Mouse (Mus musculus) left cerebral cortex, postnatal 10 days (tissue): ENCODE results near the gene Med29. TPM values are rescaled to one million over a fixed set of nuclear protein-coding genes. Genes with fewer than 3 reads are reported as not detected.
A peak's percentile ranks its signal among the peaks of the same experiment; 100 is the strongest.

Source experiments
- DNase-seq, 2 experiments: peaks; one replicate each; pipeline ENCODE4 v3.0.0; 2021 to 2022; ENCODE audit warnings: low spot score in 2 of 2, mixed read lengths in 1 of 2; ENCODE audit errors: extremely low spot score in 1 of 2
- intact Hi-C: fragments of 180-260 bp; cut with DNase I; formaldehyde crosslinking; loops from one replicate; pipeline ENCODE4 v1.15.1; 2025
- total RNA-seq, 2 experiments: library from RNA; stranded (reverse); gene quantifications; 2 replicates each; pipeline ENCODE4 v1.2.3; 2021

Gene Med29
- total RNA-seq, 2 experiments from 2014 or later: 18.5 to 19.3 TPM

- DNase-seq: peak; percentile 64 to 95
- intact Hi-C loops: loop anchor here (10.0 kb wide), 1 partner anchor 226 kb away; no protein-coding TSS in a partner anchor
Observed at GRCm38 (mm10) chr7:28378769-28379651, 13.5 kb downstream of the Med29 start.

GRCm38 (mm10) chr7:28378066-28378690 is 14.3 kb downstream of the Med29 start:
- no peak for DNase-seq
- intact Hi-C loops: loop anchor here (10.0 kb wide), 1 partner anchor 227 kb away; no protein-coding TSS in a partner anchor

DNA sequence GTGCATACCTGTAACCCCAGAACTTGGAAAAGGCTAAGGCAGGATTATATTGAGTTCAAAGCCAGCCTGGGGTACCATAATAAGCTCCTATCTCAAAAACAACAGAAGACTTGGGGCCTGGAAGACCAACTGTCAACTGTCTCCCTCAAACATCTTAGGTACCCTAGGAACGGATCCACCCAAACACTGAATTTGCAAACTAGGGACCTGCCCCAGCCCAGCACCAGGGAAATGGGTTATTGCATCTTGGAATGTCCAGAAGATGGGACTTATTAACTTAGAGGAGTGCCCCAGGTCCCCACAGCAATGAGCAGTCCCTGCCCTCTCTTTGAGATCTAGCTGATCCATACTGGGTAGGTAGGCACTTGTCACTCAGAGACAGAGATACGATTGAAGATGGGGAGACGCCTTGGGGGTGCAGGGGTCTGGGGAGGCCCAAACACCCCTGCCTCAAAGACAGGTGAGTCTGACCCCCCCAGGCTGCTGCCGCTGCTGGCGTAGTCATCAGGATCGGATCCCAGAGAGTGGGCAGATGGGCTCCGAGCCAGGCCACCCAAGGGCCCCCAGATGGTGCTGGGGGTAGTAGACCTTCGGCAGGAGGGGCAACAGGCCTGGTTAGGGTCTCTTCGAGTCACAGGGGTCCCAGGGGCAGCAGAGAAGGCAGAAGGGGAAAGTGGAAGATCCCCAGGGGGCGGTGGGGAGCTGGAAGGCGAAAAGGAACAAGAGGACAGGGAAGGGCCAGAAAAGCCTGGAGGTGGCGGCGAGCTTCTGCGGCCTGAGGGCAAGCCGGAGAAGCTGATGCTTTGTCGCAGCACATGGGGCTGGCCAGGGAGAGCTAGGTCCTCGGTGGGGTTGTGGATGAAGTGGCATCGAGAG is 15.1 kb downstream of the Med29 start:
- no peak for DNase-seq
- intact Hi-C loops: loop anchor here (10.0 kb wide), 1 partner anchor 227 kb away; no protein-coding TSS in a partner anchor

DNA sequence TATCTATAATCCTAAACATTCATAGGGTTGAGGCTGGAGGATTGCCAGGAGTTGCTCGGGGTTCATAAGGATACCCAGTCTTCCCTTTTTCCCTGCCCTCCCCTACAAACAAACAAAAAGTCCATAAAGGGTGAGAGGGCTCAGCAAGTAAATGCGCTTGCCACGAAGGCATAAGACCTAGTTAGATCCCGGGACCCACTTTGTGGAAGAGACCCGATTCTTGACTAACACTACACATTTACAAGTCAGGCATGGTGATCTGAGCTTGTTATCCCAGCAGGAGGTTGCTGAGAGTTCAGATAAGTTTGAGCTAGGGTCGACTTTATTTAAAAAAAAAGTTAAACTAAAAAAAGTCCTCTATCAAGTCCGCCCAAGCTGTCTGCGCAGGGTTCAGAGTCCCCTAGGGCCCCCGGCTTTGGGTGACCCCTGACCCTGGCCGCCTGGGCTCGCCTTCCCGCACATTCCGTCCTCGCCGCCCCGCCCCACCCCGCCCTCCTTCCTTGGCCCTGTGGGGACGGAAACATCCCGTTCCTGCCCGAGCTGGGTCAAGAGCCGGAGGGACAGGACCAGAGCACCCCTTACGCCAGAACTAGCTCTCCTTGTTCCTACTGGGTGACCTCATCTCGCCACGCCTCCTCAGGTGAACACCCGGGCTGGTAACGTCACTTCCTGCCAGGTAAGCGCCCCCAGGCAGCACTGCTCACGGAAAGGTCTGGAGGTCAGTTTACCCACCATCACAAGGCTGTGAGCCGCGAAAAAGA is 16.3 kb downstream of the Med29 start:
- DNase-seq: peak in 1 of 2 experiments; percentile 87
- intact Hi-C loops: loop anchor here (10.0 kb wide), 1 partner anchor 229 kb away; no protein-coding TSS in a partner anchor

DNA sequence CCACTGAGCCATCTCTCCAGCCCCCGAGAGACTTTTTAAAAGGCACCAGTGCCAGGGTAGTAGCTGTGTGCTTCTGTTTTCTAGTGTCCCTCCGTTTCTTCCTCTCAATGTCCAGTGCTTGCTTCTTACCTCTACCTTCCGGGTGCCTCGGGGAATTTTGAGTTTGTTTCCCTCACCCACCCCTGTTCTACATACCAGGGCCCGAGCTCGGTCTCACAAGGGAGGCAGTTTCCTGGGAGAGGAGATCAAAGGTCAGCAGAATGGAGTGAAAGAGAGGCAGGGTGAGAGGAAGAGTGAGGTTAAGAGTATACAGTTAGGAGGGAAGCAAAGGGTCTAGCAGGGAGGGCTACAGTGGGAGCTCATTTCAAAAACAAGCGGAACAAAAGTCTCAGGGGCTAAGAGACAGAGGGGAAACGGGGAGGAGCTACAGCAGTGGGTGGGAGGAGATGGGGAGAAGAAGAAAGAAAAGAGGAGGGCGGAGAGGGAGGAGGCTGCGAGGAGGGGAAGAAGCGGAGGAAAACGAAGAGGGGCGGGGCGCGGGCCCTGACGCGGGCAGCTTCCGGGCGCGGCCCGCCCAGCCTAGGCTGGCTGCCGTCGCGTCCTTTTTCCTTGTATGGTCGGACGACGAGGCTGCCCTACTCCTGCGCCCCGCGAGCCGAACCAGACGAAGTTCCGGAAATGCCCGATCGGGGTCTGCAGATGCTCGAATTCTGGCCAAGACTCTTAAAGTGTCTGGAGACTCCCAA is 17.2 kb downstream of the Med29 start:
- DNase-seq: peak; percentile 68 to 95
- intact Hi-C loops: loop anchor here (10.0 kb wide), 1 partner anchor 229 kb away; no protein-coding TSS in a partner anchor

- intact Hi-C loops: loop anchor here (10.0 kb wide), 1 partner anchor 230 kb away; no protein-coding TSS in a partner anchor
Observed at GRCm38 (mm10) chr7:28374647-28375046, 17.9 kb downstream of the Med29 start.

DNA sequence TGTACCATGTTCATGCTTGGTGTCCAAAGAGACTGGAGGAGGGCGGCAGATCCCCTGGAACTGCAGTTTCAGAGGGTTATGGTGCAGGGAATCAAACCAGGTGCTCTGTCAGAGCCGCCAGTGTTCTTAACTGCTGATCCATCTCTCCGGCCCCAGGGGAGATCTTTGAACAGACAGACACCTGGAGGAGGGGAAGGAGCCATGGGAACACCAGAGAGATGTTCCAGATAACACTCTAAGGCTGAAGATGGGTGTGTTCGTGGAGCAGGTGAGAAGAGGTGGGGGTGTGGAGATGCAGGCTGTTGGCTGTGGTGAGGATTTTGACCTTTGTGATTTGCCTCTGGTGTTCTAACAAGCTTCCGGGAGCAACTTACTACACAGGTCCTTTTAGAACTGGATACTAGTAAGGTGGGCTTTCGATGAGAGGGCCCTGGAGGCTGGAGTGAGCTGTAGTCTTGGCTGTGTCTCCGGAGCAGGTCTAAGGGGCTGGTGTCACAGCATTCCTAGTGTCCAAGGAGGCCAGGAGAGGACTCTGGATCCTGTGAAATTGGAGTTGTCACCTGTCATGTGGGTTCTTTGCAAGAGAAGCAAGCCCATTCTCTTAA is 18.5 kb downstream of the Med29 start:
- intact Hi-C loops: loop anchor here (1.0 to 10.0 kb wide), 2 partner anchors 12 to 231 kb away; no protein-coding TSS in a partner anchor
- no peak for DNase-seq

More at GRCm38 (mm10) chr7:28374647-28375046, 17.9 kb downstream of the Med29 start:
- no peak for DNase-seq

- intact Hi-C loops: loop anchor here (1.0 to 10.0 kb wide), 2 partner anchors 13 to 232 kb away; no protein-coding TSS in a partner anchor
- DNase-seq: peak; percentile 78 to 79
Observed at GRCm38 (mm10) chr7:28373131-28373581, 19.4 kb downstream of the Med29 start.

- intact Hi-C loops: loop anchor here (1.0 to 10.0 kb wide), 2 partner anchors 14 to 232 kb away; no protein-coding TSS in a partner anchor
- peak; percentile 97 for DNase-seq
Observed at GRCm38 (mm10) chr7:28372251-28373108, 20.0 kb downstream of the Med29 start, which contains the start of gene Plekhg2. Gene Plekhg2 (minus strand): TSS chr7:28372599.

DNA sequence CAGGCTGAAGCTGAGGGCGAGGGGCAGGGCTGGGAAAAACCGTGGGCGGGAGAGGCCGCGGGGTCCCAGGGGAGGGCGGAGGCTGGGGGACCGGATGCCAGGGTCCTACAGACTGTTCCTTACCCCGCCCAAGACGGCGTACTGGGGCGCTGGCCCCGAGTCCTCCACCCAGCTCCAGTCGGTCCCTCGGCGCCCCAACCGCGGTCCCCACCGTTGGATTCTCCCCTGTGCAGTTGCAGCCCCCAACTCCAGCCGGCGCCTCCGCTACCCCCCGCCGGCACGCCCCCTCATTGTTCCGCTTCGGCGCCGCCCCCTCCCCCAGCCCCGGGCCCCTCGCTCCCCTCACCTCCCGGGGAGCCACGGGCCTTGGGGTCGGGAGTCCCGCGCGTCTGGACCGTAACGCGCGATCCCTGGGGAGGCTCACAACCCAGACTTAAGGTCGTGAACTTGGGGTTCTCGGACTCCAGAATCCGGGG is 21.0 kb downstream of the Med29 start:
- DNase-seq: peak in 1 of 2 experiments; percentile 90
- intact Hi-C loops: loop anchor here (10.0 kb wide), 1 partner anchor 233 kb away; no protein-coding TSS in a partner anchor

GRCm38 (mm10) chr7:28370977-28371513 is 21.5 kb downstream of the Med29 start:
- DNase-seq: no peak
- intact Hi-C loops: loop anchor here (10.0 kb wide), 1 partner anchor 234 kb away; no protein-coding TSS in a partner anchor

DNA sequence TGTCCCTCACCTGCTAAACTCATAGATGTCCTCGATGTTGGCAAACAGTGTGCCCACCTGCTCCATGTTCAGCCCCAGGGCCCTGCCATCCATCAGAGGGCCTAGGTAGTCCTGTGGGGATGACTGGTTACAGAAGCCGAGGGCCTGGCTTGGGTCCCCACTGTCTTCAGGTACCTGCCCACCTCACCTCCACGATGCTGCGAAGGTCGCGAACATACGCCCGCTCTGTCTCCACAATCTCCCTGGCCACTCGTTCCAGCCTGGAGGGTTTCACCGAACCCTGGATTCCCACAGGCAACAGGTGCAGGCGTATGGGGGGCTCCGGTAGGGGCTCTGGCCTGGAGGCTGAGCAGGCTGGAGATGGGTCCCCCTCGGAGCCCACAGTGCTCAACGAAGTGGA is 22.5 kb downstream of the Med29 start:
- intact Hi-C loops: loop anchor here (10.0 kb wide), 1 partner anchor 235 kb away; no protein-coding TSS in a partner anchor
- no peak for DNase-seq

DNA sequence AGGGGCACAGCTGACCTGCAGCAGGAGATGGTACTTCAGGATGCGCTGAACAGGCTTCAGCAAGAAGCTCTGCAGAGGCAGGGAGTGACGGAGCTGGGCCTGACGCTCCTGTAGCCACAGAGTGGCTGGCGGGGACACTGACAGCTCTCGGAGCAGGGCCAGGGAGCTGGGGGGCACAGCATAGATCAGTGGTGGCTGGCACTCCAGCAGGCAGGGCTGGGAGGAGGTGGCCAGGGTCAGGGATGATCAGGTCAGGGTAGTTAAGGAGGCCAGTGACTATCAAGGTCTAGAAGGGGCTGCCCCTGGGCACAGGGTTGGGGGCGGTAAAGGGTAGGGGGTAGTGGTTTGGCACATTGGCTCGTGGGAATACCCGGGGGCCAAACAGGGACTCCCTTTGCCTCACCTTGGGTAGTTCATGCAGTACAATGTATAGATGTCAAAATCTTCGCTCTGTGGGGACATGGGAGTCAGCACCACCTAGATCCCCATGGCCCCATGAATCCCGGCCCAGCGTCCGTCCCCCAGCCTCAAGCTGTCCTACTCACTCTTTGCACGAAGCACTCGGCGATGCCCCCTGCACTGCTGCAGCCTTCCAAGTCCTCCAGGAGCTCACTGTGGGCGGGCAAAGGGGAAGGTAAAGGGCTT is 24.1 kb downstream of the Med29 start:
- no peak for DNase-seq
- intact Hi-C loops: no loop called here

DNA sequence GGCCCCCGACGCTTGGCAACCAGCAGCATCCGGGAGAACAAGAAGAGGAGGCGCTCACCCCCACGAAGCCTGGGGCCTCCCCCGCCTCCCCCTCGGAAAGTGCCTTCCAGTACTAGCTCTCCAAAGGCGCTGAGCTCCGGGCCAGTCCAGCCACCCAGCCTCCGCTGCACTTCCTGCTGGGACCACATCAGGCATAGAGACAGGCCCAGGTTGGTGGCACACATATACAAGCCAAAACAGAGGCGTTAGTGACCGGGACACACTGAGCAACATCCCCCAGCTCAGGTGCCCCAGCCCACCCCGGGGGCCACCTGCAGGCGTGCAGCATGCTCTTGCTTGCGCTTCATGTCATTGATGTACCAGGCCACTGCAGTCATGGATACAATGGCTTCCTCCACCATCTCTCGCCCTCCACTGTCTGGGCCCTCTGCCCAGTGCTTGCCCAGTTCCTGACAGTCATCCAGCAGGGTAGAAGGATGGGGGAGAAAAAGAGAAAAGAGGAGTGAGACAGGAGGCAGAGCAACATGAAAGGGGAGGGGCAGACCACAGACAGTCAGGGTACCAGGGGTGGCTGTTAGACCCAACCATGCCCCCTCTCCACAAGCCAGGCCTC is 24.7 kb downstream of the Med29 start:
- no peak for DNase-seq
- intact Hi-C loops: no loop called here
